Mouse (Mus musculus) testis, adult 2 months (tissue): ENCODE results near the gene Lrrtm4.

ENCODE experiments used
- CTCF ChIP-seq: fragments of 200-500 bp; IDR thresholded peaks from 2 replicates; pipeline ENCODE4 v1.5.1; 2012; ENCODE audit warnings: low read depth, mild to moderate bottlenecking, inconsistent platforms, low read length, moderate library complexity; ENCODE audit not compliant: control insufficient read depth, insufficient read depth, insufficient replicate concordance
- POLR2A ChIP-seq: fragments of 200-500 bp; IDR thresholded peaks from 2 replicates; pipeline ENCODE4 v1.6.1; 2012; ENCODE audit warnings: low read depth, mild to moderate bottlenecking, inconsistent platforms, low read length, moderate library complexity; ENCODE audit not compliant: control insufficient read depth

- TF ChIP-seq POLR2A (no peak), CTCF (no peak)
These were observed 531.2 kb downstream of the Lrrtm4 start for GRCm38 (mm10) chr6:80549907-80550306.
